Mouse (Mus musculus) myocyte (in vitro differentiated cells): ENCODE results near the gene Serpina3c.

ENCODE experiments used
- E2F4 ChIP-seq: IDR thresholded peaks from one replicate; pipeline ENCODE4 v1.6.1; 2011; ENCODE audit warnings: mild to moderate bottlenecking, control low read depth, moderate library complexity; ENCODE audit not compliant: insufficient read depth
- MAX ChIP-seq: IDR thresholded peaks from one replicate; pipeline ENCODE4 v1.6.1; 2011; ENCODE audit warnings: low read depth, mild to moderate bottlenecking, control low read depth
- MYOD1 ChIP-seq, 3 experiments: IDR thresholded peaks; one replicate each; pipeline ENCODE4 v1.6.1; 2011; ENCODE audit warnings: control low read depth in 2 of 3, low read depth in 2 of 3, mild to moderate bottlenecking in 2 of 3, moderate library complexity in 1 of 3; ENCODE audit not compliant: insufficient read length in 2 of 3, control insufficient read depth in 1 of 3
- MYOG ChIP-seq, 3 experiments: IDR thresholded peaks; one replicate each; pipeline ENCODE4 v1.6.1; 2011; ENCODE audit warnings: control low read depth in 2 of 3, low read depth in 2 of 3, mild to moderate bottlenecking in 2 of 3; ENCODE audit not compliant: insufficient read length in 2 of 3, control insufficient read depth in 1 of 3, insufficient read depth in 1 of 3
- POLR2A ChIP-seq: IDR thresholded peaks from one replicate; pipeline ENCODE4 v1.6.1; 2011; ENCODE audit warnings: low read depth, mild to moderate bottlenecking, control low read depth, moderate library complexity; ENCODE audit not compliant: insufficient read length
- POLR2AphosphoS2 ChIP-seq: IDR thresholded peaks from one replicate; pipeline ENCODE4 v1.6.1; 2011; ENCODE audit warnings: low read depth, control low read depth; ENCODE audit not compliant: insufficient read length
- SRF ChIP-seq: IDR thresholded peaks from one replicate; pipeline ENCODE4 v1.6.1; 2011; ENCODE audit warnings: low read depth; ENCODE audit not compliant: control insufficient read depth, insufficient read length
- TCF12 ChIP-seq: IDR thresholded peaks from one replicate; pipeline ENCODE4 v1.6.1; 2011; ENCODE audit warnings: mild to moderate bottlenecking, control low read depth; ENCODE audit not compliant: poor library complexity, insufficient read depth, severe bottlenecking
- TCF3 ChIP-seq: IDR thresholded peaks from one replicate; pipeline ENCODE4 v1.6.1; 2011; ENCODE audit warnings: low read depth, control low read depth; ENCODE audit not compliant: insufficient read length
- USF1 ChIP-seq: IDR thresholded peaks from one replicate; pipeline ENCODE4 v1.6.1; 2011; ENCODE audit warnings: low read depth, mild to moderate bottlenecking, control low read depth, moderate library complexity

DNA sequence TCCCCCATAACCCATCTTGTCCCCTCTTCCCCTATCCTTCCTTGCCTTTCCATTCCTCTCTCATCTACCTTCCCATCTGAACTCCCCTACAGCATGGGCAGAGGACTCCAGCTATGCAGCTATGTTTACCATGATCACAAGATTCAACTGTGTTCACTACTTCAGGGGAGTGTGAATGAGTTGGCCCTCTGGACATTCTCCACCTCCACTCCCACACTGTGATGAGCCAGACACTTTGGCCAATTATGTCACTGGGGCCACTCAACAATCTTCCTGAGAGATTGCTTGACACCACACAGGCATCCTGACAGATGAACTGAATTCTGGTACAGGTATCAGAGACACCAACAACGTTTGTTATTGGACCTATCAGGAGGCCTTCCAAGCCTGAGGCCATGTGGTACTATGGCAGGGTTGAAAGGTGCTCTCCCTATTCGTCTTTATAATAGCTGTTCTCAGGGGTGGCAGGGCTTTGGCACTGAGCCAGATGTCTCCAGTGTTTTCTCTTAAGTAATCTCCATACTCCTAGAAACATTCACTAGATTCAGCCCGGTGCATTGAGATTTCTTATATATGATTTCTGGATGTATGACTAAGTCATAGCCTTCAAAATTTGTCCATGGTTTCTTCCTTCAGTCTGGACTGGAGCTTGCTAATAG lies 38.6 kb downstream of the Serpina3c start:
- TF ChIP-seq POLR2A (no peak), TCF12 (no peak), MAX (no peak), MYOD1 (IDR thresholded peaks at IDR 0.05; ENCODE audit: control insufficient read depth in 1 of 3, insufficient read length in 2 of 3, low read depth in 2 of 3) (no peak), MYOG (IDR thresholded peaks at IDR 0.05; ENCODE audit: control insufficient read depth in 1 of 3, insufficient read depth in 1 of 3, insufficient read length in 2 of 3, low read depth in 2 of 3) (no peak), POLR2AphosphoS2 (no peak), SRF (no peak), TCF3 (no peak), USF1 (no peak), E2F4 (no peak)
